Mouse (Mus musculus) hindlimb bud, embryonic 11.5 days (tissue): ENCODE data around the gene Ppp2r5c.
A peak's percentile ranks its signal among the peaks of the same experiment; 100 is the strongest.

Experiments used
- DNase-seq: peaks from one replicate; pipeline ENCODE4 v3.0.0-alpha.2; 2012; ENCODE audit warnings: low read depth, low spot score; ENCODE audit errors: extremely low spot score

Ppp2r5c gene

DNA sequence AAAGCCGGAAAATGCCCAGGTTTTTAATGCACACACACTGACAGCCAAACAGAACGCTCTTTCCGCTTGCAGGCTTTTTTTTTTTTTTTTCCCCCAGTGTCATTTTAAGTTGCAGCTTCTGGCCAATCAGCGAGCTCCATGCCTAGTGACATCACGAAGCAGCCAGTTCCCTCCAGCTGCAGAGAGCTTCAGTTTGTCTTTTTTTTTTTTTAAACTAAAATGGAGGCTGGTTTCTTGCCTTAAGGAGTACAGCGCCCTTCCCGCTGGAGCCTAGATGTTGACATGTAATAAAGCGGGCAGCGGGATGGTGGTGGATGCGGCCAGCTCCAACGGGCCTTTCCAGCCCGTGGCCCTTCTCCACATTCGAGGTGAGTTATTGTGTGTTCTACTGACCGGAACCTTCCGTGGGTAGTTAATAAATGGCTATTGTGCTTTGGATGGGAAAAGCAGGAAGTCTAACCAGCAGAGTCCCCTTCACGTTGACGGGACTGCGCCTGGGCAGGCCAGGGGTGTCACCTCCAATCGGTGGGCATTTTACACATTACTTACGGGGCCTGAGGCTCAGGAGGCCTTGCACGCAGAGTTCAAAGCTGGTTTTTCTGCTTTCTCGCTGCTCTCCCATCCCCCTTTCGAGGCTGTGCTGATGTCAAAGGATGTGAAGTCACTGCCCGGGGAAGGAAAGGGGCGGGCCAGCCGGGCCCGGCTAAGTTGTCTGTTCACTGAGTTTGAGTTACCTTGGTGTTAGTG lies 38.8 kb downstream of the Ppp2r5c start:
- peak; percentile 75 for DNase-seq

DNA sequence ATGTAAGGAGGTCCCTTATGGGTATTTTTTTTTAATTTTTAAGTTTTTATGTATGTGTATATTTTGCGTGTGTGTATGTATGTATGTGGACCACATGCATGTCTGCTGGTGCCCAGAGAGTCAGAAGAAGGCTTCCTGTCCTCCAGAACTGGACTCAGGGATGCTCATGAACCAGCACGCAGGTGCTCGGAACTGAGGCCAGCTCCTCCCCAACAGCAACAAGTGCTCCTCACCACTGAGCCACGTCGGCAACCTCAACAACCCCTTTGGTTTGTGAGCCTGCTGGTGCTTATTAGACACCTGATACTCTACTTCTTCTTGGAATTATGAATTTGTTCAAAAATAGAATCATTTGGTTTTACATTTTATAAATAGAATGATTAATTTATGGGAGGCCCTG lies 39.9 kb downstream of the Ppp2r5c start:
- DNase-seq, result no peak

DNA sequence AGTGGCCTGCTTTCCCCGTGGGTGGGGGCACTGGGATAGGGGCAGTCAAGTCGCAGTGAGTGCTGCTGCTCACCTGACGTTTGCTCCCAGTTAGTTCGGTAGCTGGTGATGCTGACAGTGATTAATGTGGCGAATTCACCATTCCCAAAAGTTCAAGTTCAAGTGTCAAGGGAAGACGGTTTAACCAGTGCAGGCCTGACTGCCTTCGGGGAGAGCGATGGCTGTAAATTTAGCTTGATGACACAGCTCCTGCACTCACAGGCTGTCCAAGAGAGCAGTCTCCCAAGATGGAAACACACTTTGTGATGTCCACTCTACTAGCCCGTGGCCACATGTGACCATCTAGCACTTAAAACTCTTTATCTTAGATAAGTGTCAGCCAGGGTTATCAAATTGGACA lies 41.1 kb downstream of the Ppp2r5c start:
- DNase-seq, result no peak

DNA sequence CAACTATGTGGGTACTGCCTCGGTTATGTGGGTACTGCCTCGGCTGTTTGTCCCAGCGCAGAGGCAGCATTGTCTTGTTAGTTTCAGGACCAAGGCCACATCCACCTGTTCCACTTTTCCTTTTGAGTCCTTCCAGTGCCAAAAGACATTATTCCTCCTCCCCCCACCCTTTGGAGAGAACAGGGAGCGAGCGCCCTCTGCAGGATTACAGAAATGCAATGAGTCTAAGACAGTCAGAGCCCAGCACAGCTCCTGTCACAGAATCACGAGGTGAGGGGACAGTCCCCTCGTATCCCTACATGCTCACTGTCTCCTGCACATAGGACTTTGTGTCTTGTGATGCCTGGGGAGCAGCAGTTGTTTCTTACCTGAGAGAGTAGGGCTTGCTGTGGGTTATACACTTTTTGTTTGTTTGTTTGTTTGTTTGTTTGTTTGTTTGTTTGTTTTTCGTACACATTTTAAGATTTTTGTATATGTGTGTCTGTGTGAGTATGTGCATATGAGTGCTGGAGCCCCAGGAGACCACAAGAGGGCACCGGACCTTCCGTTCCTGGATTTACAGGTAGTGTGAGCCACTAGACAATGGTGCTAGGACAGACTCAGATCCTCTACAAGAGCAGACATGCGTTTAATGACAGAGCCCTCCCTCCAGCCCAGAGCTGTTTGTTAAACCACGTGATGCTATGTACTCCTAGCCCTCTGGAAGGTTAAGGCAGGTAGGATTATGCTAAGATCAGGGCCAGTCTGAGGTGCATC lies 43.2 kb downstream of the Ppp2r5c start:
- no peak for DNase-seq

DNA sequence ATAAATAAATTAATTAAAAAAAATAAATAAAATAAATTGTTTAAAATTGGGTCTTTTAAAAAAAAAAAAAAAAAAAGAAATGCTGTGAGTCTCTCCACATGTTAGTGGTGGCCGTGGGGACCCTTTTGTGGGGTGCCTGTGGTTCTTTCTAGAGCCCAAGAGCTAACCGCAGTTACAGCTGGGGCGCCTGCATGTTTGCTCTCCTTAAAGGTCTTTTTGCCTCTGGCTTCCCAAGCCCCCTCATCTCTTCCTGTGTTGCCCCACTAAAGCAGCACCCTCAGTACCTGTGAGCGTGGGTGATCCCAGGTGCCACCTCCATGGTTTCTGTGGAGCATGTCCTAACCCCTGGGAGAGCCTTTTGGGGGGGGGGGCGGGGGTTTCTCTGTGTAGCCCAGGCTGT lies 45.5 kb downstream of the Ppp2r5c start:
- DNase-seq, result no peak

DNA sequence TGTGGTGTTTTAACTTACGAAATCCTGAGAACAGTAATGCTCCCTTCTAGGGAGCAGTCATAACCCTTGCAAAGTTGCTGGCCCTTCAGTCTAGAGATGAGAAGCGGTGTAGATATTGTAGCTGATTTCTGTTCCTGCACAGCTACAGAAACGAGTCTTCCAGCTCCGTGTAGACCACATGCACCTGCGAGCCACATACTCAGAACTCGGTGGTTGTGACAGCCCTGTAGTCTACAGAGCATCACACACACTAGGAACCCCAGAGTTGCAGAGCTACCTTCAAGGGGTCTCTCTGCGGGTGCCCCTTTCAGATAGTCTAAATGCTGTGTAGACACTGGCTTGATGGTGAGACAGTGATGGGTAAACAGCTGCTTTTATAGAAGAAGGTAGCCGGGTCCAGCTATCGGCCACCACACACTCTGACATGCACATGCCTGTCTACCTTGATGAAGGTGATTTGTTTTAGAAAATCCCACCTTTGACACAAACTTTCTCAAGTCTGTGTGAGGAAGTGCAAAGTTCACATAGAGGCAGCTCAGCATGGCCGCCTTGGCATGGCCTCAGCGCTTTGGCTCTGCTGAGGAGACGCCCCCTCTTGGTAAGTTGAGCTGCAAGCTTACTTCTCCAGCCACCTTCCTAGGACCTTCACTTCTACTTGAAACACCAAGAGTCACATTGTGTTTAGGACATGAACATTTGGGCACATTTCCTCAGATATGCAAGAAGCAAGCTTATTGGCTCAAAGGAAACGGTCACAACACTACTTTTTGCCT lies 46.9 kb downstream of the Ppp2r5c start:
- DNase-seq, result no peak

DNA sequence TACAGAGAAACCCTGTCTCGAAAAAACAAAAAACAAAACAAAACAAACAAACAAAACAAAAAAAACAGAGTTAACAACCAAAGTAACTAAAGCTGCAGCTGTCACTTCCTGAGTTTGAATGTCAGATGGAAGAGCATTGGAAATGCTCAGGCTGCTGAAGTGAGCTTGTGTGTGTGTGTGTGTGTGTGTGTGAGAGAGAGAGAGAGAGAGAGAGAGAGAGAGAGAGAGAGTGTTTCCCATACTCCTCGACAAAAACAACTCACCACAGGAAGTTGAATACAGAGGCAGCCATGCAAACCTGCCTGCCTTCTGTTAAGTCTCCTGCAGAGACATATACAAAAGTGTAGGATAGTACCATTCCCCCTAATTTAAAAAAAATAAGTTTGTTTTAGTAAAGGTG lies 47.9 kb downstream of the Ppp2r5c start:
- no peak for DNase-seq

DNA sequence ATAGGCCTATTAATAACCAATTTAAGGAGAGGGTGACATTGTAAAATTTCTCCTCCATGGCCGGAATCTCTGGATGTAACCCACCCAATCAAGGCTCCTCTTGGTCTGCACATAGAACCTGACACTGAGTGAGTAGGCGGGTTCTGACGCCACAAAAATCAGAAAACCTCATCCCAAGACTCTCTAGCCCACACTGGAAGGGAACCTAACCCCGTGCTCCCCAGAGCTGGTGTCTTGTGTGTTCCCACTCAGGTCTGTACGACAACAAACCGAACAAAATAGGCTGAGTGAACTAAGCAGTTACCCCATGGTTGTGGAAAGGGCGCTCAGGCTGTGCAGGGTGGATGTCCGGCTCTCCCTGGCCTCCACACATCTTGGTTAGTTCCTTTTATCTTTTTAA lies 48.3 kb downstream of the Ppp2r5c start:
- DNase-seq, result no peak

DNA sequence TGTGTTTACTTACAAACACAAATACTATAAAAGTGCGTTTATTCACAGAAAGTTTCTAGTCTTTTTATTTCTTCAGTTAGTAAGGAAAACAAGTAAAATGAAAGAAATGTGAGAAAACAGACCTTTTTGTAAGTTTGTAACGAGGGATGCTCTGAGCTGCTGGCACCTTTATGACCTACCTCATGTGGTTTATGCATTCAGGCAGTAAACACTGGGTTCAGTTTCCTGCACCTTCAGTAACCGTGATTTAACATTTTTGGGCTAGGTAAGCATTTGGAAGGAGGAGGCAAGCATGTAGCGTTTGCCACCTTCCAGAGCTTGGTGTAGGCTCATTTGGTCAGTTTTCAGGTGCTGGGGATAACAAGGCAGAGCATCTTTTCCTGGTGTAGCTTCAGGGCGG lies 49.1 kb downstream of the Ppp2r5c start:
- no peak for DNase-seq

DNA sequence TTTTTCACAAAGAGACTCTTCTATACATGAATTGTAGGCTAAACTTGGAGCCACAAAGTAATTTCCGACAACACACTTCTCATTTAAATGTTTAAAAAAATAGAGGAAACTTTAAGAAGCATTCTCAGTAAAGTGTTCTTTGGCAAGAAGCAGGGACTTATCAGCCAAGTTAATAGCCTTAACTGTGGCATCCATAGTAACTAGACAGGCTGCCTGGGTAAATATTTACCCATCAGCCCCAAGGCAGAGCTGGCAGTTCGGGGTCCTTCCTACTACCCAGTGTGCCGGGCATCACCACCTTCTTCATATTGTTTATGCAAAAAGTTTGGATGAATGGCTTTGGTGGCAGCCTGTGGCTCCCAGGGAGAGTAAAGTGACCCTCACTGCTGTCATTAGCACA lies 50.1 kb downstream of the Ppp2r5c start:
- DNase-seq, result no peak

DNA sequence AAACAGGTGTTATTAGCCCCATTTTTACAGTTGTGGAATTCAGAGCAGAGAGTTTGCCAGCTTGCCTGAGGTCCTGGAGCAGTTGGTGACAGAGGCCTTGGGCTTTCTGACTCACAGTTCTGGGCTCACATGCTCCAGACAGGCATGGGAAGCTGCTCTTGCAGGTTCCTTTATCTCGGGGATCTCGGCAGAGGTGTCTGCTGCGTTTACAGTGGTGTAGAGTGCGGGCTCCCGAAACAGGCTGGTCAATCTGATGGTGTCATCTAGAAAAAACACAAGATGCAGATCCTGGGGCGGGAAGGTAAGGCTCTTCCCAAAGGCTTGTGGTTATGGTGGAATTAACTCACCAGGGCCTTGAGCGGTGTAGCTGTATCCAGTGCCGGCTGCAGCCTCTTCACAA lies 50.6 kb downstream of the Ppp2r5c start:
- no peak for DNase-seq

DNA sequence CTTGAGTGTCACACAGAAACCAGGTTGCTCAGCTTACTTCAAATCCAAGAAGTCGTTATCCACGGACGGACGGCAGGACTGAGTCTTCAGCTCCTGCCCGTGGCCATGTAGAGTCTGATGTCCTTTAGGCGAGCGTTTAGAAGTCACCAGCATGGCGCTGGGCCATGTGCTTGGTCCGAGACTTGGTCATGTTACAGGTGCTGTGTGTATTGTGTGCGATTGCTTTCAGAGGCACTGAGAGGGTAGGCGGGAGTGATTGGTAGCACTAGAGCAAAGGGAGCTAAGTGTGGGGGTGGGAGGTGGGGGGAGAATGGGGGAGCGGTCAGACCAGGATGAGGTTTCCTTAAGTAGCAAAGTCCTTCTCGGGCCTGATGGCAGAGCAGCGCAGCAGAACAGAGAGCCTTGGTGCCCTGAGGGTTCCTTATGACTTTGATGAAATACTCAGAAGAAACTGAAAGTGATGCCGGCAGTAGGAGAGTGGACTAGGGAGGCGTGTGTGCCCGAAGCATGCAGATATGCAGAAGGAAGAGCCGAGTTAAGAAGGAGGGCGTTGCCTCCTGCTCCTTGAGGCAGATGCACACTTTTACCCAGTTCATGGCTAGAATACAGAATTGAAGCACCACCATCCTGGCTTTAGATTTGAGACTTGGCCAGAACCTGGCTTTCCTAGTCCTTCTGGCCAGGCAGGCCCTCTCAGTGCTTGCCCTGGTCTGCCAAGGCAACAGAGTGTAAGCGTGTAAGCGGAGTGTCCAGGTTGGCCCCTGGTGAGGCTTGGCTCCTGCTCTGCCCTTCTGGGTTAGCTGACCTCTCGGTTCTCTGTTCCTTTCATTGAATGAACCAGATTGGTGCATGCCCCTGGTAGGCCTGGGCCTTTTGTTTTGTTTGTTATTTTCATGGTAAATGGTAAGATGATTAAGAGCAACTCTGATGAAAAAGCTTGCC lies 51.6 kb downstream of the Ppp2r5c start:
- no peak for DNase-seq

DNA sequence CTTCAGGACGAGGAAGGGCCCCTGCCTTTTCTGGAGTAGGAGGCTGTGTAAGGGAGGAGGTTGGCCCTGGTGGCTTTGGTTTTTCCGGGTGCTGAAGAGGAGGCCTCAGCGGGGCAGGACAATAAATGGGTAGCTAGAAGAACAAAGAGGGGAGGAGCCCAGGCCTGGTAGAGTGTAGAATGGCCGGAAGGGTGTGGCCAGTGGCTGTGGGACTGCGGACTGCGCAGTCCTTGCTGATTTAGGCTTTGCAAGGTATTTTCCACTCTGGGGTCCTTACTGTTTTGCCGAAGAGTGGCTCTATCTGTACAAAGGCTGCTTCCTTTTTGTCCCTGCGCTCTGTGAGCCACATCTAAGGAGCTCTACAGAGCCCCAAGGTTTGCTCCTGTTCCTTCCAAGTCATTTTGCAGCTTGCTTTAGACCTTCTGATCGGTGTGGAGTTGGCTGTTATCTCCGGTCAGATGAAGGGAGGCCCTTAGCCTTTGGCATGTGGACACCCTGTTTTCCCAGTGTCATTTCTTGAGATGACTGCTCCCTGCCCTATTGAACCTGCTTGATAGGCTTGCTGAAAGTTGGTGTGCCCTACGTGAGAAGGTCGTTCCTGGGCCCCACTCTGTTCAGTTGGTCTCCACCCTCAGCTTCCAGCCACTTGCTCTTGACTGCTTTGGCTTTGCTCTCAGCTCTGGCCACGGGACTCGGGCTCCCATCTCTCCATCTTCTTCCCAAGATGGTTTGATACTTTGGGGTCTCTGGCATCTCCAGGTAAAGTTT lies 52.5 kb downstream of the Ppp2r5c start:
- DNase-seq, result no peak

DNA sequence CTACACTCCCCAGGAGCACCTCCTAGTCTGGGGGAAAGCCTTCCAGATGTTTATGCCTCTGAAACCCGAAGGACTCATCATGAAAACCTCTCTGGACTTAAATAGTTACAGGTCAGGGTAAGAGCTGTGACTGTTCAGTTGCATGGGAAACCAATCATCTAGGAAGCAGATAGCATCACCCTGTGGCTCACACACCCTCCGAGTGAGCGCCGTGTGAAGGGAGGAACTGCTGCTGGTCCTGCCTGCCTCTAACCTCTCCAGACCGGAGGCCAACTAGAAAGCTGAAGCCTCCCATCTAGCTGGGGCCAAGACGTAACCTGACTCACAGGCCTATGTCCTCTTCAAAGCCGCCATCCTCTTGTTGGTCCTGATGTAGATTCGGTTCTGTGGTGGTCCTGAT lies 53.2 kb downstream of the Ppp2r5c start:
- DNase-seq, result no peak

DNA sequence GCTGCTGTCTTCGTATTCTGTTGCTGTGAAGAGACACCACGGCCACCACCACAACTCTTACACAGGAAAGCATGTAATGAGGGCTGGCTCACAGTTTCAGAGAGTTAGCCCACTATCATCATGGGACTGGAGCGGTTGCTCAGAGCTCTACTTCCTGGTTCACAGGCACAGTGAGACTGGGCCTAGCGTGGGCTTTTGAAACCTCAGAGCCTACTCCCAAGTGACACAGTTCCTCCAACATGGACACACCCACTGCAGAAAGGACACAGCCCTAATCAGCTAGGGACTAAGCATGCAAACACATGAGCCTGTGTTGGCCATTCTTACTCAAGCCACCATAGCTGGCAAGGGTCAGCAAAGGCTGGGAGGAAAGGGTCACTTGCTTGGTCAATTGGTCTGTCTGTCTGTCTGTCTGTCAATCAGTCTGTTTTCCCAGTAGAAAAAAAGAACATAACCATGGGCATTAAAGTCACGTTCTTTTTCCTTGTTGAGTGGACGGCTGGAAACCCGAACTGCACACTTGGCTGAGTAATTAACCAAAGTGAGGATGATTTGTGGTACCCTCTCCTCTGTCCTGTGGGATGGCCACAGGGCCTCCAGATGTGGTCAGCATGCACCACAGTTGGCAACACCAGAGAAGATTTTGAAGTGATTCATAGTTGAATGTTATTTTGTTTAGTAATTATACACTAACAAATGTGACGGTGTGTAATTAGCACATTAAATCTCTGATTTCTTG lies 56.7 kb downstream of the Ppp2r5c start:
- DNase-seq, result no peak

DNA sequence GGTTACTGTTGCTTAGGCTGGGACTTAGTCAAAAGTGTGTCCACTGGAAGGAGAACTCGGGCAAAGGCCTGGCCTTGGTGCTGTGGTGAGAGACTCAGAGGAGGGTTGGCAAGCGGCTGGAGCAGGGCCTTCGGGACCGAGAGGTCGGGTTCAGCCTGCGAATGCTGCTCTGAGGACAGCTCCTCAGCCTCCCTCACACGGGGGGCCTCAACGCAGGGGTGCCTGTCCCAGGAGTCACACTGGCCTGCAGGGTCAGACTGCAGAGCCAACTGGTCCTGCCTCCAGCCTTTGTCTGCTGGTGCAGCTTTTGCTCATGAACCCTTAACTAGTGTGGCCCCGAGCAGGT lies 57.2 kb downstream of the Ppp2r5c start:
- DNase-seq, result no peak

DNA sequence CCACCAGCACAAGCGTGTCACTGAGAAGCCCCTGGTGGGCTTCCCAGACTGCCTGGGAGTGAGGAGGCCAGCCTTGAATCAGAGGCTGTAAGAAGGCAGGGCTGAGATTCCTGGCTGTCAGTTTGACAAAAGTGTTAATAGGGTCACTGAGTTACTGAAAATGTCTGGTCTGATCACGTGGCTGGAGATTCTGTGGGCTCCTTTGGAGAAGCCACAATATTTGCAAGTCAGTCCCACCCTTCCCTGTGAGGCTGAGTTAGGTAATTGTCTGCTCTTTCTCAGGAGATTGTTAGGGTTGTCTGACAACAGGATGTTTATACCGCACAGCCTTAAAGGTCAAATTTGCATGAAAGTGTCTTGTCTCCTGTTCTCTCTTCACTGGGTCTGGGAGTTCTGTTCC lies 57.9 kb downstream of the Ppp2r5c start:
- DNase-seq, result no peak

DNA sequence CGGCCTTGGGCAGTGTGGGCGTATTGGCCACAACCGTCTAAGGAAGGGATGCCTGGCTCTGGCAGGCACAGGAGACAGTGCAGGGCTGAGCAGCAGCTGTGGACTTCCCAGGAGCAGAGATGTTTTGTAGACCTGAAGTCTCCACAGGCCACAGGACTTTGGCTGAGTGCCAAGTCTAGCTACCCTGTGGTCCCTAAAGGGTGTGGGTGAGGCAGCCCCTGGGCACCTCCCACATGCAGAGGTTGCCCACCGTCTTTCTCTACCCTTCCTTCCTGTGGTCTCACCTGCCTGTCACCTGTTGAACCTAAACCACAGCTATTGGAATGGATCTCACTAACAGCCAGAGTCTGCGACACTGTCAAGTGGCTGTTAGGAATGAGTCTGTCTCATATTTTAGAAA lies 59.1 kb downstream of the Ppp2r5c start:
- DNase-seq, result no peak

DNA sequence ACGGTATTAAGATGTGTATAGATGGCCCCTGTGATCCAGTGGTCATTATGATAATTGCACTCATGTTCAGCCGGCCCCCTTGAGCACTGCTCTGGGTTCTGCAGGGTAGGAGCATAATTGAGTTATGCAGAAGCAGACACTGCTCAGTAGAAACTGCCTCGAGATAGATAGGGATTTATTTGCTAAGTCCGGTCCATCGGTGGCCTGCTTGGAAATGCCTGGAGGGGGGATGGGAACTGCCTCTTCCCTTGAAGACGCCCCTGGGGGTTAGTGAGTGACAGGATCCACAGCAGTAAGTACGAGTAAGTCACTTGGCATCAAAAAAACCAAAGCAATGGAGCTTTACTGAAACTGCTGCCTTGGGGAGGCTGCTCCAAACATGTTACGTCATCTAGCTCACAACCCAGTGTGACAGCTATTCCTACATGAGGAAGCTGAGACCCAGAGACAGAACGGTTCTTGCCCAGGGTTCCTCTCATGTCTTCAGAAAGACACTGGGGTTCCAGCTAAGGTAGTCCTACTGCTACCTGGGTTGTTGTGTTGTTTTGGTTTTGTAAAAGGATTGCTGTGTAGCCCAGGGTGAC lies 60.9 kb downstream of the Ppp2r5c start:
- no peak for DNase-seq
